ENCODE assay signal across 11 mouse cellular contexts in genomic region chr10:79798289-79798928, GRCm38 (mm10). TPM values are rescaled to one million over a fixed set of nuclear protein-coding genes. Genes with fewer than 3 reads are reported as not detected.
DNase-seq lines count a peak whose midpoint lies in the region; ATAC-seq lines count a peak whose summit lies in the region.
"Had no signal": no experiment of that assay in that cellular context is flagged by ENCODE, and none has a peak within 500 bp of the region (broad histone marks: within the 10 kb centered on the region; RNA-seq: fewer than 3 reads in every experiment).

No protein-coding gene starts in this region.

- no peaks in the 10 kb centered on the region for H3K27me3 ChIP-seq in heart, embryonic 12.5 days (replicated peaks)
- no peaks in the 10 kb centered on the region for H3K27me3 ChIP-seq in liver, embryonic 11.5 days (replicated peaks; ENCODE audit: control insufficient read depth, insufficient read depth, low read length)

- H3K9me3 ChIP-seq in heart, embryonic 12.5 days (replicated peaks) = no peaks in the 10 kb centered on the region
- no peaks in the 10 kb centered on the region for H3K9me3 ChIP-seq in liver, embryonic 11.5 days (ENCODE audit: control insufficient read depth, low read length)

- H3K9ac ChIP-seq in heart, embryonic 12.5 days = no peak overlapping the region
- no peak overlapping the region for H3K9ac ChIP-seq in liver, embryonic 11.5 days (ENCODE audit: low read depth, low read length)

- H3K27ac ChIP-seq in heart, embryonic 12.5 days (ENCODE audit: poor library complexity, severe bottlenecking) = 0 out of 2 replicates have a peak overlapping the region, but pooled peaks have one; percentile 5
- peak overlapping the region; percentile 42 for H3K27ac ChIP-seq in liver, embryonic 11.5 days (ENCODE audit: low read depth, low read length)

- no peak overlapping the region for H3K4me3 ChIP-seq in heart, embryonic 12.5 days
- no peak overlapping the region for H3K4me3 ChIP-seq in liver, embryonic 11.5 days (ENCODE audit: low read depth, low read length)

- 76% methylated on average over 12 of the region's 12 CpGs for WGBS in heart, embryonic 12.5 days
- 52% methylated on average over 12 of the region's 12 CpGs for WGBS in liver, embryonic 11.5 days

- H3K36me3 ChIP-seq in heart, embryonic 12.5 days = 0 out of 2 replicates have a peak, but pooled peaks cover 2% of the 10 kb centered on the region
- H3K36me3 ChIP-seq in liver, embryonic 11.5 days (ENCODE audit: control insufficient read depth, insufficient read depth, low read length) = no peaks in the 10 kb centered on the region

- peaks cover 41% of the 10 kb centered on the region for H3K4me1 ChIP-seq in heart, embryonic 12.5 days (replicated peaks)
- H3K4me1 ChIP-seq in liver, embryonic 11.5 days (replicated peaks; ENCODE audit: control insufficient read depth, insufficient read depth, low read length) = peaks cover 35% of the 10 kb centered on the region

- ATAC-seq in heart, embryonic 12.5 days (ENCODE audit: insufficient number of reproducible peaks, low FRiP score) = no peak
- ATAC-seq in liver, embryonic 11.5 days (replicated peaks; ENCODE audit: low FRiP score) = peak; percentile 46

- H3K4me2 ChIP-seq in heart, embryonic 12.5 days = no peak overlapping the region
- H3K4me2 ChIP-seq in liver, embryonic 11.5 days = no peak overlapping the region

- no peak for DNase-seq in heart, adult 9 months (ENCODE audit: low spot score in 2 of 2)
- peak; percentile 54 for DNase-seq in thymus, postnatal 0 days (ENCODE audit: low spot score)
- no peak for DNase-seq in thymus, postnatal 10 days (ENCODE audit: low spot score in 2 of 2)
- peak; percentile 68 for DNase-seq in liver, embryonic 11.5 days (ENCODE audit: low spot score)
- peak; percentile 69 for DNase-seq in yolk sac, embryonic 10.5 days (ENCODE audit: low spot score)
- no peak for DNase-seq in cerebellum, adult 8-10 months
- DNase-seq in ovary, postnatal 36 days (ENCODE audit: low spot score) = no peak
- DNase-seq: cerebellum, postnatal 25 days; layer of hippocampus, postnatal 36 days had no signal

RNA-seq across cellular contexts. Expression of gene Palm, which starts 5.0 kb away (rescaled TPM):
- polyA plus RNA-seq in heart, embryonic 12.5 days (2016; fragmentation: Nextera tagmentation; extraction: Ambion mirVana) = 72.4 and 80.8 TPM in 2 replicates
- 50.5 and 51.3 TPM in 2 replicates for polyA plus RNA-seq in thymus, postnatal 0 days (2015; fragmentation: Nextera tagmentation; extraction: Ambion mirVana)
- polyA plus RNA-seq in liver, embryonic 11.5 days (2014; fragmentation: Nextera tagmentation; extraction: Ambion mirVana) = 27.6 and 28.6 TPM in 2 replicates

RNA-seq across cellular contexts. Expression of gene Prss57, which starts 7.6 kb away (rescaled TPM):
- polyA plus RNA-seq in heart, embryonic 12.5 days (2016; fragmentation: Nextera tagmentation; extraction: Ambion mirVana) = 0.24 TPM in 1 of 2 replicates, not detected in the other
- 31.6 and 32.5 TPM in 2 replicates for polyA plus RNA-seq in thymus, postnatal 0 days (2015; fragmentation: Nextera tagmentation; extraction: Ambion mirVana)
- polyA plus RNA-seq in liver, embryonic 11.5 days (2014; fragmentation: Nextera tagmentation; extraction: Ambion mirVana) = 1.5 and 1.7 TPM in 2 replicates
- polyA plus RNA-seq: neural tube, embryonic 14.5 days had no signal

RNA-seq across cellular contexts. Expression of gene Fstl3, which starts 21.3 kb away (rescaled TPM):
- polyA plus RNA-seq in heart, embryonic 12.5 days (2016; fragmentation: Nextera tagmentation; extraction: Ambion mirVana) = 21.1 and 21.9 TPM in 2 replicates
- polyA plus RNA-seq in thymus, postnatal 0 days (2015; fragmentation: Nextera tagmentation; extraction: Ambion mirVana) = 5.4 and 6.0 TPM in 2 replicates
- 1.8 and 2.6 TPM in 2 replicates for polyA plus RNA-seq in liver, embryonic 11.5 days (2014; fragmentation: Nextera tagmentation; extraction: Ambion mirVana)

RNA-seq across cellular contexts. Expression of gene Misp, which starts 22.4 kb away (rescaled TPM):
- 0.40 and 0.60 TPM in 2 replicates for polyA plus RNA-seq in heart, embryonic 12.5 days (2016; fragmentation: Nextera tagmentation; extraction: Ambion mirVana)
- polyA plus RNA-seq in thymus, postnatal 0 days (2015; fragmentation: Nextera tagmentation; extraction: Ambion mirVana) = 7.5 and 10.5 TPM in 2 replicates
- 0.69 and 1.5 TPM in 2 replicates for polyA plus RNA-seq in liver, embryonic 11.5 days (2014; fragmentation: Nextera tagmentation; extraction: Ambion mirVana)

RNA-seq across cellular contexts. Expression of gene Rnf126, which starts 31.7 kb away (rescaled TPM):
- 78.7 and 78.9 TPM in 2 replicates for polyA plus RNA-seq in heart, embryonic 12.5 days (2016; fragmentation: Nextera tagmentation; extraction: Ambion mirVana)
- 74.1 and 80.0 TPM in 2 replicates for polyA plus RNA-seq in thymus, postnatal 0 days (2015; fragmentation: Nextera tagmentation; extraction: Ambion mirVana)
- polyA plus RNA-seq in liver, embryonic 11.5 days (2014; fragmentation: Nextera tagmentation; extraction: Ambion mirVana) = 105 and 119 TPM in 2 replicates

Comparison
In these comparisons a context has a peak if more than half of its experiments do, and no peak if none do; other contexts are left out.
1. DNase-seq: peak in thymus, postnatal 0 days (single experiment), liver, embryonic 11.5 days (single experiment) and yolk sac, embryonic 10.5 days (single experiment); none in heart, adult 9 months (0 of 2), thymus, postnatal 10 days (0 of 2), cerebellum, adult 8-10 months (single experiment) and ovary, postnatal 36 days (single experiment).
2. RNA of gene Prss57, which starts 7.6 kb away (polyA plus RNA-seq): 31.6 to 32.5 TPM in thymus, postnatal 0 days; 1.5 to 1.7 TPM in liver, embryonic 11.5 days and 0.24 TPM in heart, embryonic 12.5 days; every median in the first group is over 10 times any median in the second.